Mouse (Mus musculus): ENCODE data around the gene Olfr608.
"Not testable (repeated sequence)": the region's sequence is repeated elsewhere in the genome, so short reads cannot be mapped to it uniquely, and the experiment has no call there.

The Olfr608 gene

DNA sequence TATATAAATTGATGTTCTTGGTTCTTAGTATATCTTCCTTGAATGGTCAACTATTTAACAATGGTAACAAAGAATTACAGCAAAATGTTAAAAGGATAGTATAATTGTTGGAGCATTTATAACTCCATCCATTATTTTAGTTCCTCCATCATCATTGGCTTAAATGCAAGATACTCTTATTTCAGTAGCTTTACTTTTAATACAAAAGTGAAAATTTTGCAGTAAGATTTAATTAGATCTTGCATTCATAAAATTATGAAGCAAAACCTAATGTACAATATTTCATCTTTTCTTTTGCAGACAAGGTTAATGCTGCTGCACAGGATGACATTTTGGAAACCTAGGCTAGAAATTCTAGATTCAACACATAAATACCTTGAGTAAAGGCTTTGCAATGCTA is at the start of gene Olfr608:
Olfr608 (plus strand) TSS at position 301 of the 400 bp plus-strand sequence.
- DNase-seq (ENCODE audit: low read depth) = no peak

DNA sequence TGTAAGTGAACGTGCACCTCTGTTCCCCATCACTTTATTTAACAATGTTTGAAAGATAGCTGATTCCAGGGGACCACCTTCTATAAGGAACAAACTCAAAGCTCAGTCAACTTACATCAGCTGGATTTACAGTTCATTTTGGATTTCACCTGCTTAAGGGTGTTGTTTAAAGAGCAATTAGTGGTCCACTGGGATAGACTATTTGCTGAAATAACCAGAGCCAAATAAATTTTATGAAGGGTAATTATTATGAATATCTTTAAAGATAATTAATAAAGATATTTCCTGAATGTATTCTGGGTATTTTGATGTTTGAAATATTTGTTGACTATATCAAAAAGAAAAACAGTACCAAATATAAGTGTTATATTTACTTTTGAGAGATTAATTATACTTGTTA is 24.3 kb upstream of the Olfr608 start, which contains the start of gene Olfr605:
Olfr605 (minus strand) TSS at position 101 of the 400 bp plus-strand sequence.
- no peak for DNase-seq (ENCODE audit: low read depth)

DNA sequence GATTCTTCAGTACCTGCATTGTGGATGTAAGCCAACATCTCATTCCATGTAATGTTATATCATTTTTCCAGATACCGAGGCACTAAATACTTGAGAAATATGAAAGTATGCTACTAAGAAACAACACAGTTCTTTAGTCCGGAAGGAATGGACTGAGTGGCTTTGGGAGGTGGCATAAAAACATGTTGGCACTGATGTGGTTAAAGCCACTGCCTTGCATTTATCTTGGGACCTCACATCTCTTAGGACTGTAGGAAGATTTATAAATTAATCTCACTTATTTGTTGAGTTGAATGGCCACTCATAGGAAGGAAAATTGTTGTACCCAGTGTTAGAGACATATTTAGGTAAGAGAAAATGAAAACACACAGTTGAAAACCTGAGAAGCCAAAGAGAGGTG is 20.9 kb upstream of the Olfr608 start, which contains the start of gene Olfr606:
Olfr606 (plus strand) TSS at position 301 of the 400 bp plus-strand sequence.
- DNase-seq (ENCODE audit: low read depth) = no peak

DNA sequence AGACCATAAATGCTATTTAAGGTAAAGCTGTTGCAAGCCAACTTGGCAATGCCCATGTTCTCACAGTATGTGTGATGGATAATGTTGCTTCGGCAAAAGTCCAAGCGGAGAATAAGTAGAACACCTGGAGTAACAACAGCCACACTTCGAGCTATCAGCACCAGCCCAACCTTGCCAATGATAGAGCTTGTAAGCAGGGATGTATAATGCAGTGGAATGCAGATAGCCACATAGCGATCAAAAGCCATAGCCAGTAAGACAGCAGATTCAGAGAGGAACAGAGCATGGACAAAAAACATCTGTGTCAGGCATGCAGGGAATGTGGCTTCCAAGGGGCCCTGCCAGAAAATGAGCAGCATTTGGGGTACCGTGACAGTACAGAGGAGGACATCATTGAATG is 9.1 kb upstream of the Olfr608 start:
- no peak for DNase-seq (ENCODE audit: low read depth)

DNA sequence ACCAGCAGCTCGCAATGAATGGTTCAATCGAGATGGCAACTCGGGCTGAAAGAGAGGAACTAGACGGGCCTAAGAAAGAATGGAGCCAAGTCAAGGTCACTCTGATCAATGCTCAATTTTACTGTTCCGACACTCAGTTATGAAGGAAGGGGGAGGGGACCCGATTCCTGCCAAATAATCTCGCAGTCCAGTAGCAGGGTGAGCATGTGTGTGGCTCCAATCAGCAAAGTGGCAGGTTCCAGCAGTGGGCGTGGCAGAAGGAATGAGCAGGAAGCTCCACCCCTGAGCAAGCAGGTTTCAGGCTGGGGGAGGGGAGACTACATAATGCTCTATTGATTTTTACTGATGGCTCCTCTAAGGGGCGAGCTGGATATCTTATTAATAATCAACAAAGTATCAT is 7.4 kb downstream of the Olfr608 start:
- not testable (repeated sequence) for DNase-seq (ENCODE audit: low read depth)

DNA sequence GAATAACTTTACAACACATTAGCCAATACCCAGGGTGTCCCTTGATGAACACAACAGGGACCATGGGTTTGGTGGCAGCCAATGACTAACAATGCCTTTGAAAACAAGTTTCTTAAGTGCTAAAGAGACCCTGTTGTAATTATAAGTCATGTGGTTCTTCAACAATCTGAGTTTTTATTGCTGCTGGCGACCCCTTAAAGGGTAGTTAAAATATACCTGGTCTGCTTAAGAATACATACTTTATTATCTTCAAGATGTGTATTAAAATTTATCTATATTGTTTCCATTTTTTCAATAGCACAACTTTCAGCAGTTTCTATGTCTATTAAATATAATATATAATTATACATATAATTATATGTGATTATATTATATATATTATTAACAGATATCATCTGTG is 28.3 kb downstream of the Olfr608 start, which contains the start of gene Olfr609:
Olfr609 (minus strand) TSS at position 101 of the 400 bp plus-strand sequence.
- DNase-seq (ENCODE audit: low read depth) = no peak

DNA sequence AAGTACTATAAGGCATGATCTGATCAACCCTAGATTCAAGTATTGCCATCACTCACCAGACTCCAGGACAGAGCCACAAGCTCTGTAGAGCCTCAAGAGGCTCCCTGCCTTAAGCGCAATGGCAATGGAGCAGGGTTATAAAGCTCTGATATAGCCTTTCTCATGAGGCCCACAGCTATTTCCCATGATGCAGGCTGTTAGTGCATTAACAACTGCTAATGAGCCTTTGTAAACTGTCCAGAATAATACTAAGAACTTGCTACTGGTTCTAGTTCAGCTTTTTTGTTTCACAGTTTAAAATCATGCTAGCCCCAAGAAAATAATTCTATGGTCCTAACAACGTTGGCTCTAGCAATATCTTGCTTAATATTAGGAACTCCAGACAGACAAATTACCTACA is 42.3 kb downstream of the Olfr608 start, which contains the start of gene Olfr610:
Olfr610 (minus strand) TSS at position 101 of the 400 bp plus-strand sequence.
- DNase-seq (ENCODE audit: low read depth) = no peak

DNA sequence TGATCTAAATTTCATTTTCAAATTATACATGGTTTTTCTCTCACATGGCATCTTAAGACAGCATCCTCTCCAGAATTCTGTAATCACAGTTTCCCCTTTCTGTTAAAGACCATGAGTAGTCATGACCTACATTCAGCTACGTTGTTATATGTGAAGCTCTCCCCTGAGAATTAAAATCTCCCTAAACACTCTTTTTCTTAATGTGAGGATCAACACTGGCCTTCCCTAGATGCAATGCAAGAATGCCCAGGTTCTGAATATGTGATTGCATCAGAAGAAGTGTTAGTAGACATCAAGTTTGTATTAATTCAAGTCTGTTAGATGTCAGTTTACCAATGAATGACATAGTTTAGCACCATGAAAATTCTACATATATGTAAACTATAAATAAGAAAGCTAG is 51.1 kb downstream of the Olfr608 start, which contains the start of gene Olfr611:
Olfr611 (minus strand) TSS at position 101 of the 400 bp plus-strand sequence.
- DNase-seq (ENCODE audit: low read depth) = not testable (repeated sequence)

Data from c-Kit-positive CD71-negative TER-119-negative erythroid progenitor cells, embryonic 14.5 days (primary cell).